Mouse (Mus musculus) forebrain, embryonic 10.5 days (tissue): Measurements from ENCODE around the gene Actb. TPM values are rescaled to one million over a fixed set of nuclear protein-coding genes. Genes with fewer than 3 reads are reported as not detected.

Source experiments
- DNase-seq: peaks from one replicate; pipeline ENCODE4 v3.0.0-alpha.2; 2017; ENCODE audit warnings: low spot score; ENCODE audit errors: extremely low spot score
- H3K27ac ChIP-seq: fragments of 300-500 bp; sonication (generic); 2 replicates; pipeline ENCODE4 v1.5.1; 2016; ENCODE audit warnings: mild to moderate bottlenecking
- H3K27me3 ChIP-seq: fragments of 300-500 bp; sonication (generic); 2 replicates; pipeline ENCODE4 v1.6.1; 2016; ENCODE audit warnings: mild to moderate bottlenecking; ENCODE audit not compliant: poor library complexity, severe bottlenecking
- H3K36me3 ChIP-seq: fragments of 300-500 bp; sonication (generic); replicated peaks from 2 replicates; pipeline ENCODE4 v1.6.1; 2016; ENCODE audit warnings: mild to moderate bottlenecking, moderate library complexity
- H3K4me1 ChIP-seq: fragments of 300-500 bp; sonication (generic); 2 replicates; pipeline ENCODE4 v1.6.1; 2016
- H3K4me3 ChIP-seq: fragments of 300-500 bp; sonication (generic); 2 replicates; pipeline ENCODE4 v1.5.1; 2016; ENCODE audit warnings: mild to moderate bottlenecking, moderate library complexity
- H3K9me3 ChIP-seq: fragments of 300-500 bp; sonication (generic); 2 replicates; pipeline ENCODE4 v1.6.1; 2016; ENCODE audit warnings: mild to moderate bottlenecking, moderate library complexity
- WGBS: fragments of 180-500 bp; shearing (Covaris S2); methylation state at CpG from one replicate; pipeline ENCODE4 v1.1.7; 2016; 5-methylcytosine and 5-hydroxymethylcytosine counted together
- polyA plus RNA-seq: library from polyadenylated mRNA; unstranded; fragments of >200 nt; fragmentation: Nextera tagmentation; extraction: Ambion mirVana; gene quantifications from 2 replicates; pipeline ENCODE4 v1.2.1, GENCODE M21; 2016

Gene Actb
- polyA plus RNA-seq, 1 experiment from 2014 or later: 12,868 TPM

DNA sequence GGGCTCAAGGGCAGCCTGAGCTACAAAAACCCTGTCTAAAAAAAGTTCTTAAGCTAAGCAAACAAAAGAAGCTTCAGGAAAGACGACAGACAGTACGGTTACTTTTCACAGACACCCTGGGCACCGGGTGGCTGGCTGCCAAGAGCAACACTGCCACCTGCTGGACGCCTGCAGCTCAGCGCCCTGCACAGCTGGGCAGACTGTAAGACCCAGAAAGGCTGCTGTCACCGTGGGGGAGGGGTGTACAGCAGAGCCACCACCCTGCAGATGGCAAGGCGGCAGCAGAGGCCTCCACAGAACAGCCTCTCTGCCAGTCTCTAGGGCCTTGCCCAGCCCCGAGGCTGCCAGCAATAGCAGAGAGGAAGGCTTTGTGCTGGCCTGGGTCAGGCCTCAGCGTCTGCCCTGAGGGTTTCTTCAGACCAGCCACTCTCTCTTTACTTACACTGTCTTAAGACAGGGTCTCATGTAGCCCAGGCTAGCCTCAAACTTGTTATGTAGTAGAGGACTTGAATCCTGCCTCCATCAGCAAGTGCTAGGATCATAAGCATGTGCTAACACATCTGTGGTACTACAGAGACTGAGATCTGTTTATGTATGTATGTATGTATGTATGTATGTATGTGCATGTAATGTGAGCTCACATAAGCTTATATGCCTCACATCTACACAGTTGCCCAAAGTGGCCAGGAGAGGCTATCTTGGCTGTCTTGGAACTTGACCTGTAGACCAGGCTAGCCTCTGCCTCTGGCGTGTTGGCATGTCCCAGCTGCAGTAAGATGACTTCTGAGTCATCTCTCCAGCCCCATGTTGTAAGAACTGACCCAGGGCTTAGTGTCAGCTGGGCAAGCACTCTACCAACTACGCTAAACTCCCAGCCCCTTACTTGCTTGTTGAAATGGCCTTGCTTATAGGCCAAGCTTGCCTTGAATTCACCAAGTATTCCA, 28.9 kb downstream of the Actb start:
- DNase-seq: peak; percentile 79
- Histone ChIP-seq H3K36me3 (peaks cover 87% of the 10 kb centered on the region), H3K9me3 (0 out of 2 replicates have a peak, but pooled peaks cover 7% of the 10 kb centered on the region), H3K4me3 (no peak overlapping the region), H3K27ac (peak overlapping the region; percentile 54), H3K27me3 (no peaks in the 10 kb centered on the region), H3K4me1 (peaks cover 35% of the 10 kb centered on the region)
- 34% methylated on average over 11 of the region's 11 CpGs for WGBS

DNA sequence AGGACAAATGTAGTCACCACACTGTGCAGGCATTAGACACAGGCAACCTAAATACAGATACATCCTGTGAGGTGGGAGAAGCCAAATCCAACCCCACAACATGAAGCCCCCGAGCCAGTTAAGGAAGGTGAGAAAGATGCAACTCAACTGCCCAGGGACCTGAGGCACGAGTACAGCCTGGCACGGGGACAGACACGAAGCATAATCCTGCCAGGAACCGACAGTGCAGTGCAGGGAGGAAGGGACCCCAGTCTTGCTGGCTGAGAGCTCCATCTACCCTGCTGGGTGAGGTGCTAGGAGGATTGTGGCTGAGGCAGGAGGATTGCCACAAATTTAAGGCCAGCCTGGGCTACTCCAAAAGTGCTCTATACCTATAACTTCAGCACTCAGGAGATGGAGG, 29.7 kb downstream of the Actb start:
- Histone ChIP-seq H3K4me3 (no peak overlapping the region), H3K4me1 (peaks cover 32% of the 10 kb centered on the region), H3K36me3 (peaks cover 87% of the 10 kb centered on the region), H3K27ac (peak overlapping the region; percentile 54), H3K27me3 (no peaks in the 10 kb centered on the region), H3K9me3 (0 out of 2 replicates have a peak, but pooled peaks cover 7% of the 10 kb centered on the region)
- DNase-seq: no peak
- 93% methylated on average over 5 of the region's 5 CpGs for WGBS

DNA sequence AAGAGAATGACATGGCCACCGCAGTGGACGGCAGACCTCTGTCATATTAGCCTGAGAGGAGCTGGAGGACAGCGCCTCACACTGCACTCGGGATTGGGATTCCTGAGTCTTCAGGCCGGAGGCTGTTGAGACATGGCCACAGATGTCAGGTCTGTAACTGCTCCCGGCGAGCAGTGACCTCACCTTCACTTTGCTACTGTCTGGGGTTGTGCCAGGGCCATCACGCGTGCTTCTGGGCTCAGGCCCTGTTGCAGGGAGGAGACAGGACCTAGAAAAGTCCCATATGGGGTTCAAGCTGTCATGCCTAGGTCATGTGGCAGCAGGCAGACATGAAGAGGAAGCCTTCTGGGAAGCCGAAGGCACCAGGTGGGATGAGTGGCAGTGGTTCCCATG, 31.0 kb downstream of the Actb start:
- Histone ChIP-seq H3K4me1 (peaks cover 18% of the 10 kb centered on the region), H3K36me3 (peaks cover 92% of the 10 kb centered on the region)
- 92% methylated on average over 10 of the region's 10 CpGs for WGBS

DNA sequence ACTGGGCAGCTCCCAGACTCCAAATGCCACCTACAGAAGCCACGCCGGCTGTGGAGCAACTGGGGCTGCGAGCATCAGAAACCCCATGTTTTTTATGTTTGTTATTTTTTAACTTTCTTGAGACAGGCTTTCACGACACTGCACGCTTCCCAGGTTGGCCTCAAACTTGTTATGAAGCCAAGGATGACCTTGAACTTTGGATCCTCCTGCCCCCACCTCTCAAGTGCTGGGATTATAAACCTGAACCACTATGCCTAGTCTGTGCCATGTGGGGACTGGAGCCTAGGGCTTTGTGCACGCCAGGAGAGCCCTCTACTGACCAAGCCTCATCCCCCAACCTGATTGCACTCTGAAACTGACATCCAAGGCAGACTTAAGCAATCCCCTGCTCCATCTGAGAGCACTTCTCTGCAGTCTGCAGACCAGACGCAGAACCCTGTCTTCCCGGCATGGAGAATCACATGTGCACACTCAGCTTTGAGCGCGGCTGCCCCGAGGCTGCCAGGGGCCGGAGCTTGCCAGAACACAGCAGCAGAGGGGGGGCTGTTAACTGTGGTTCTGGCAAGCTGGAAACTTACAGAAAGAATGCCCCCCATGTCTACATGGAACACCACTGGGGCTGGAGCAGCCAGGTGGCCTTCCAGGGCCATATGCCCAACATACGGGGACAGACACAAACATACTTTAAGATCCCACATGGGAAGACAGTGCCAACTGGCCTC, 31.6 kb downstream of the Actb start:
- 94% methylated on average over 13 of the region's 13 CpGs for WGBS
- peaks cover 12% of the 10 kb centered on the region for H3K4me1 ChIP-seq
- H3K9me3 ChIP-seq: 0 out of 2 replicates have a peak, but pooled peaks cover 7% of the 10 kb centered on the region
- H3K27me3 ChIP-seq: no peaks in the 10 kb centered on the region
- H3K36me3 ChIP-seq: peaks cover 90% of the 10 kb centered on the region
- no peak for DNase-seq
- no peak overlapping the region for H3K27ac ChIP-seq
- no peak overlapping the region for H3K4me3 ChIP-seq

More for the DNA sequence above, 31.0 kb downstream of the Actb start:
- no peak overlapping the region for H3K4me3 ChIP-seq
- H3K9me3 ChIP-seq: 0 out of 2 replicates have a peak, but pooled peaks cover 7% of the 10 kb centered on the region
- no peak overlapping the region for H3K27ac ChIP-seq
- DNase-seq: no peak
- H3K27me3 ChIP-seq: no peaks in the 10 kb centered on the region

DNA sequence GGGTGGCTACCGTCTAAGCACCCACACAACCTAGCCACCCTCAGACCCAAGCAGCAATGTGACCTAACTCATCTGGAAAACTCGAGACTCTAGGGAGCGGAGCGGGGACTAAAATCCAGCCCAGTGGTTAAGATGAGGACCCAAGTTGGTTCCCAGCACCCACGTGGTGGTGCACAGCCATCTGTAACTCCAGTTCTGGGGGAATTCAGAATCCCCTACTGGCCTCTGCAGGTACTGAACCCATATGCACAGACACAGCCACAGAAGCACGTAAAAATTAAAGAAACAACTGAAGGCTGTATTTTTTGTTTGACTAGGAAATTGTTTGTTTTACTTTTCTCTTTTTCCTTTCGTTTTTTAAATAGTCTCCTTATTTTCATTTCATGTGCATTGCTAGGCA, 32.8 kb downstream of the Actb start:
- H3K27me3 ChIP-seq: no peaks in the 10 kb centered on the region
- H3K27ac ChIP-seq: no peak overlapping the region
- H3K4me1 ChIP-seq: peaks cover 9% of the 10 kb centered on the region
- H3K4me3 ChIP-seq: no peak overlapping the region
- WGBS: 94% methylated on average over 7 of the region's 7 CpGs
- 0 out of 2 replicates have a peak, but pooled peaks cover 7% of the 10 kb centered on the region for H3K9me3 ChIP-seq
- DNase-seq: no peak
- H3K36me3 ChIP-seq: peaks cover 96% of the 10 kb centered on the region

DNA sequence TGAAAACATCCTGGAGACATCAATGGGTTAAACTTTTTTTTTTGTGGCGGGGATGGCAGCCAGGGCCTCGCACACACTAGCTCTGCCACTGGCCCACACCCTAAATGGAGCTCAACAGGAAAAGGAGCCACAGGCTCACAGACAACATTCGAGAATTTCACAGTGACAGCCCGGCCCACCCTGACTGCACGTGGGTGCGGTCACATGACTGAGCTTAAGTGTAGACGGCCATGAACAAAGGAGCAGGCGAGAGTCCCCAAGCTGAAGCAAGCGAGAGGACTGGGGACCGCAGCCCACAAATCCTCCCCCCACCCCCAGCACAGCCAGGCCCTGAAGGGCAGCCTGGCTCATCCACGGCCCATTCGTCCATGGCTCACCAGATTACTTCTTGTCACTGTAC, 34.8 kb downstream of the Actb start:
- no peak for DNase-seq
- WGBS: 79% methylated on average over 12 of the region's 12 CpGs
- H3K4me1 ChIP-seq: peaks cover under 1% of the 10 kb centered on the region; the same call in 1 of the 2 replicates
- H3K27ac ChIP-seq: 0 out of 2 replicates have a peak overlapping the region, but pooled peaks have one; percentile 15
- no peaks in the 10 kb centered on the region for H3K27me3 ChIP-seq
- H3K4me3 ChIP-seq: no peak overlapping the region
- peaks cover 96% of the 10 kb centered on the region for H3K36me3 ChIP-seq
- 0 out of 2 replicates have a peak, but pooled peaks cover 7% of the 10 kb centered on the region for H3K9me3 ChIP-seq

DNA sequence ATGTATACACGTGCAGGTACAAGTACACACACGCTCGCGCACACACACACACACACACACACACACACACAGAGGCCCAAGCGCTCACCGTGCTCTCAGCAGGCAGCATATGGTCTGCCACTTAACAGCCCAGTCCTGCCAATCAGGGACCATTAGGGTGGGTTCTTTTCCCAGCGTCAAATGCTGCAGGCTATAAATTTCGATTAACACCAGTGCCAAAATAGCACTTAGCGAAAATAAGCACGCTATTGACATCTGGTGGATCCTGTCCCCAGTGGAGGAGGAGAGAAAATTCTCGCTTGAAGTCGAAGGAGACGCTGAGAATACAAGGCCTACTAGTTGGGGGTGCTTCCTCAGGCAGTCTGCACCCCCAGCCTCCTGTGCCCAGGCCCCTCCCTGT, 37.1 kb downstream of the Actb start:
- Histone ChIP-seq H3K27ac (no peak overlapping the region), H3K27me3 (no peaks in the 10 kb centered on the region), H3K4me1 (no peaks in the 10 kb centered on the region), H3K36me3 (peaks cover 88% of the 10 kb centered on the region), H3K4me3 (no peak overlapping the region), H3K9me3 (0 out of 2 replicates have a peak, but pooled peaks cover 7% of the 10 kb centered on the region)
- 89% methylated on average over 13 of the region's 13 CpGs for WGBS
- no peak for DNase-seq

DNA sequence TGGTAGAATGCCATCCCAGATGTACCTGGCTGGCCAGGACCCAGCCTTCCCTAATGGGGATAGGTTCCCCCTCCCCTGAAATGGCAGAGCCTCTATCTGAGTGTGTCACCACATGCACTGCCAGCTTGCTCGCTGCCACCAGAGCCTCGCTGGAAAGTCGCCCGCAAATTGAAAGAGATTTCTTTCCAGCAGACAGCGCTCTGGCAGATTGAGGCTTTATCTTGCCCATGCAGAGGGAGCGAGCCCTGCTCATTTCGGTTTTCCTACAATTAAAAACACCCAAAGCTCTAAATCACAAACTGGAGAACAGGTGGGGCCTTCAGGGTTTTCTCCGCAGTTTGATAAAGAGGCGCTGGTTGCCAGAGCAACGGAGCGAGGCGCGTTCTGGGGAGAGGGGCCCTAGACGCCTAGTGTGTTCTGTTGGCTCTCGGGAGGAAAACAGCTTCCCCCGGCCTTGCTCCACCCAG, 48.8 kb downstream of the Actb start:
- no peak for DNase-seq
- WGBS: 65% methylated on average over 16 of the region's 16 CpGs
- Histone ChIP-seq H3K4me1 (peaks cover 8% of the 10 kb centered on the region), H3K36me3 (no peaks in the 10 kb centered on the region), H3K27me3 (no peaks in the 10 kb centered on the region), H3K4me3 (no peak overlapping the region), H3K9me3 (peaks cover 8% of the 10 kb centered on the region; the same call in 1 of the 2 replicates), H3K27ac (peak overlapping the region; percentile 40)

DNA sequence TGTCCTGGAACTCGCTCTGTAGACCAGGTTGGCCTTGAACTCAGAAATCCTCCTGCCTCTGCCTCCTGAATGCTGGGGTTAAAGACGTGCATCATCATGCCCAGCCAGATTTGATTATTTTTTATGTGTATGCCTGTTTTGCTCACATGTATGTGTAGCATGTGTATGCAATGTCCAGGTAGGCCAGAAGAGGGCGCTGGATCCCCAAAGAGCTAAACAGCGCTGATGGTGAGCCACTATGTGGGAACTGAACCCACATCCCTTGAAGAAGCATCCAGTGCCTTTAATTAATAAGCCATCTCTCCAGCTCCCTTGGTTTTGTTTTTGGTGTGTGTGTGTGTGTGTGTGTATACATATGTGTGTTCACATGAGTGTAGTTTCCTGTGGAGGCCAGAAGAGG, 50.1 kb downstream of the Actb start:
- Histone ChIP-seq H3K4me1 (peaks cover 11% of the 10 kb centered on the region), H3K36me3 (no peaks in the 10 kb centered on the region), H3K27me3 (no peaks in the 10 kb centered on the region), H3K4me3 (no peak overlapping the region), H3K27ac (no peak overlapping the region), H3K9me3 (peaks cover 8% of the 10 kb centered on the region; the same call in 1 of the 2 replicates)
- WGBS: 78% methylated on average over 4 of the region's 4 CpGs
- DNase-seq: no peak

DNA sequence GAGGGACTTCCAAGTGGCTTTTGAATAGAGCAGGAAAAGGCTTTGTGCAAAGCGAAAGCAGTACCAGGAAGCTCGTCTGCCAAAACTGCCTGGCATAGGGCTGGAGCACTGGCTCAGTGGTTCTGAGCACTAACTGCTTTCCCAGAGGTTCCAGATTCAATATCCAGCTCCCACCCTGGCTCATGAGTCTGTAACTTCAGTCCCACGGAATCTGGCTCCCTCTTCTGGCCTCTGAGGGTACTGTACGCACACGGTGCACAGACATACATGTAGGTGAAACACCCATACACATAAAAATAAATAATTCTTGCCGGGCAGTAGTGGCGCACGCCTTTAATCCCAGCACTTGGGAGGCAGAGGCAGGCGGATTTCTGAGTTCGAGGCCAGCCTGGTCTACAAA, 51.7 kb downstream of the Actb start:
- no peak overlapping the region for H3K27ac ChIP-seq
- H3K9me3 ChIP-seq: peaks cover 8% of the 10 kb centered on the region; the same call in 1 of the 2 replicates
- WGBS: 78% methylated on average over 10 of the region's 10 CpGs
- no peak overlapping the region for H3K4me3 ChIP-seq
- H3K36me3 ChIP-seq: no peaks in the 10 kb centered on the region
- peak; percentile 44 for DNase-seq
- H3K27me3 ChIP-seq: no peaks in the 10 kb centered on the region
- peaks cover 11% of the 10 kb centered on the region for H3K4me1 ChIP-seq

DNA sequence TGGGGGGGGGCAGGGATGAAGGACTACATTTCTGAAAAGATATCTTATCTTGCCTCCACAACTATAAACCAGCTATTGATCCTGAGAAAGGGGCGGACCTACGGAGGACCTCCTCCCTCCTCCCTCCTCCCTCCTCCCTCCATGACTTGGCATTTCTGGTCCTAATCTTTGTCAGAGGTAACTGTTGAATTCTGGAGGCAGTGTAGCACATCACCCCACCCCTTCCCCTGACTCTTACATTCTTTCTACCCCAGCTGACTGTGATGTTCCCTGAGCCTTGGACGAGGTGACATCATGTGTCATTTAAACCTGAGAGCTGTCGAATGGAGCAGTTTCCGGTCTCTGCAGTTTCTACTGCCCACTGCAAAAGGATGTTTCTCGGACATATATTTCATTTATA, 53.0 kb downstream of the Actb start:
- H3K36me3 ChIP-seq: no peaks in the 10 kb centered on the region
- 91% methylated on average over 6 of the region's 6 CpGs for WGBS
- DNase-seq: no peak

More for the DNA sequence above, 53.0 kb downstream of the Actb start:
- Histone ChIP-seq H3K4me1 (peaks cover 11% of the 10 kb centered on the region), H3K27ac (no peak overlapping the region), H3K27me3 (no peaks in the 10 kb centered on the region), H3K4me3 (no peak overlapping the region), H3K9me3 (peaks cover 8% of the 10 kb centered on the region; the same call in 1 of the 2 replicates)
